ENCODE assay signal across 7 mouse cellular contexts in the genomic region with DNA sequence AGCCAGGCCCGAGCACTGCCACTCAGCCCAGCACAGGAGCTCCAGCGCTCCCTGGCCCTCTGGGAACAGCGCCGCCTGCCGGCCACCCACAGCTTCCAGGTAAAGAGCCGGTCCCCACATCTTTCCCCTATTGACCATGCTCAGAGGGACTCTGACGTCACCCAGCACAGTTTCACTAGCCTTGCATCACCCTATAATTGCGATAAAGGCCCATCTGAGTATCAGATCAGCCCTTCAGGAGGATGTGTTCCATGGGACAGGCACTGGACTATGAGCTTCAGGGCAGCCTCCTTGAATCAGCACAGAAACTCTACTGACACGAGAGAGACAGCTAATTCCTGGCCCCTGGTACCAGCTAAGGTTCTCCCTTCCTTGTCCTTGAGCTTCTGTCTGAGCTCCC. TPM values are rescaled to one million over a fixed set of nuclear protein-coding genes. Genes with fewer than 3 reads are reported as not detected.
DNase-seq lines count a peak whose midpoint lies in the region; ATAC-seq and TF ChIP-seq lines count a peak whose summit lies in the region.

No protein-coding gene starts in this region.

- H3K4me2 ChIP-seq in lung, embryonic 14.5 days: no peak overlapping the region

- no peak overlapping the region for H3K4me3 ChIP-seq in embryonic fibroblast, embryonic 13.5 days (ENCODE audit: insufficient read depth, low read length)
- H3K4me3 ChIP-seq in lung, embryonic 14.5 days (ENCODE audit: low read depth, low read length): no peak overlapping the region

- H3K9me3 ChIP-seq in lung, embryonic 14.5 days (ENCODE audit: low read depth, low read length): no peaks in the 10 kb centered on the region

- peaks cover 13% of the 10 kb centered on the region for H3K4me1 ChIP-seq in embryonic fibroblast, embryonic 13.5 days (ENCODE audit: control insufficient read depth, insufficient read depth, low read length)
- H3K4me1 ChIP-seq in lung, embryonic 14.5 days (ENCODE audit: insufficient read depth): peaks cover 17% of the 10 kb centered on the region

- H3K27me3 ChIP-seq in lung, embryonic 14.5 days (ENCODE audit: insufficient read depth, low read length): peaks cover 19% of the 10 kb centered on the region

- H3K36me3 ChIP-seq in lung, embryonic 14.5 days (ENCODE audit: insufficient read depth): peaks cover 8% of the 10 kb centered on the region; the same call in 1 of the 2 replicates

- peak; percentile 56 for TF ChIP-seq CTCF in embryonic fibroblast, embryonic 13.5 days (IDR thresholded peaks at IDR 0.05; ENCODE audit: borderline replicate concordance, insufficient read depth, low read length)
- TF ChIP-seq CTCF in lung, embryonic 14.5 days (IDR thresholded peaks at IDR 0.05; ENCODE audit: low read depth): peak; percentile 87

- peak; percentile 67 for TF ChIP-seq POLR2A in embryonic fibroblast, embryonic 13.5 days (IDR thresholded peaks at IDR 0.05; ENCODE audit: low read depth, low read length)

- peak overlapping the region; percentile 86 for H3K27ac ChIP-seq in embryonic fibroblast, embryonic 13.5 days (ENCODE audit: insufficient read depth, low read length)
- H3K27ac ChIP-seq in lung, embryonic 14.5 days (ENCODE audit: low read depth): no peak overlapping the region

- DNase-seq in left cerebral cortex, adult 18-20 months (ENCODE audit: low spot score in 2 of 2): peak; percentile 70 to 71
- no peak for DNase-seq in left cerebral cortex, postnatal 14 days (ENCODE audit: low spot score in 2 of 2)
- peak; percentile 74 for DNase-seq in ES-CJ7 (ENCODE audit: low read depth, low spot score)
- DNase-seq in adrenal gland, postnatal 10 days: peak; percentile 79
- DNase-seq in lung, embryonic 14.5 days: peak; percentile 65

- WGBS in lung, embryonic 14.5 days: 13% methylated on average over 9 of the region's 9 CpGs

- no peak for ATAC-seq in lung, embryonic 14.5 days (ENCODE audit: insufficient read depth)
- ATAC-seq in inflammation-experienced regulatory T-cells, adult 6 months: no peak

- intact Hi-C loops in left cerebral cortex, postnatal 14 days (cut with DNase I): no loop called here

- H3K9ac ChIP-seq in lung, embryonic 14.5 days: no peak overlapping the region

RNA-seq across cellular contexts. Expression of gene Rin1, which starts 3.6 kb away (rescaled TPM):
- total RNA-seq in left cerebral cortex, adult 18-20 months (2021): 10 to 100 TPM; 75.4 to 75.5 TPM
- total RNA-seq in left cerebral cortex, postnatal 14 days (2021): 10 to 100 TPM; 59.6 to 66.7 TPM
- 1 to 10 TPM; 1.7 to 3.7 TPM for total RNA-seq in adrenal gland, postnatal 10 days (2021)
- polyA plus RNA-seq in embryonic fibroblast, embryonic 13.5 days (2011; ENCODE audit: insufficient read length, low read depth, missing spikeins): 60.2 and 82.9 TPM in 2 replicates
- polyA plus RNA-seq in lung, embryonic 14.5 days (2014; fragmentation: Nextera tagmentation; extraction: Ambion mirVana): 4.0 and 5.9 TPM in 2 replicates
- under 1 TPM in 1 of 3 experiments, not detected in 2; 0.19 TPM for polyA plus RNA-seq in inflammation-experienced regulatory T-cells, adult 6 months (2017; shearing (Covaris generic))

RNA-seq across cellular contexts. Expression of gene Brms1, which starts 12.8 kb away (rescaled TPM):
- total RNA-seq in left cerebral cortex, adult 18-20 months (2021): 10 to 100 TPM; 22.6 to 32.0 TPM
- 10 to 100 TPM; 14.7 to 15.1 TPM for total RNA-seq in left cerebral cortex, postnatal 14 days (2021)
- 10 to 100 TPM; 22.1 to 25.4 TPM for total RNA-seq in adrenal gland, postnatal 10 days (2021)
- 12.9 and 14.5 TPM in 2 replicates for polyA plus RNA-seq in embryonic fibroblast, embryonic 13.5 days (2011; ENCODE audit: insufficient read length, low read depth, missing spikeins)
- 43.4 and 48.0 TPM in 2 replicates for polyA plus RNA-seq in lung, embryonic 14.5 days (2014; fragmentation: Nextera tagmentation; extraction: Ambion mirVana)
- 100 to 1,000 TPM in 2 of 3 experiments, 10 to 100 TPM in 1; 98.2 to 118 (median 109) TPM for polyA plus RNA-seq in inflammation-experienced regulatory T-cells, adult 6 months (2017; shearing (Covaris generic))

RNA-seq across cellular contexts. Expression of gene Cd248, which starts 14.0 kb away (rescaled TPM):
- total RNA-seq in left cerebral cortex, adult 18-20 months (2021): 1 to 10 TPM; 3.5 to 4.5 TPM
- total RNA-seq in left cerebral cortex, postnatal 14 days (2021): 1 to 10 TPM; 9.0 to 9.4 TPM
- total RNA-seq in adrenal gland, postnatal 10 days (2021): 10 to 100 TPM; 28.1 to 37.5 TPM
- 202 and 292 TPM in 2 replicates for polyA plus RNA-seq in embryonic fibroblast, embryonic 13.5 days (2011; ENCODE audit: insufficient read length, low read depth, missing spikeins)
- 105 and 110 TPM in 2 replicates for polyA plus RNA-seq in lung, embryonic 14.5 days (2014; fragmentation: Nextera tagmentation; extraction: Ambion mirVana)
- polyA plus RNA-seq in inflammation-experienced regulatory T-cells, adult 6 months (2017; shearing (Covaris generic)): not detected

RNA-seq across cellular contexts. Expression of gene AC124502.3, which starts 15.2 kb away (rescaled TPM):
- total RNA-seq in left cerebral cortex, adult 18-20 months (2021): 1 to 10 TPM; 6.5 to 7.6 TPM
- 1 to 10 TPM; 4.8 to 6.2 TPM for total RNA-seq in left cerebral cortex, postnatal 14 days (2021)
- 1 to 10 TPM; 1.8 to 2.8 TPM for total RNA-seq in adrenal gland, postnatal 10 days (2021)
- 0.60 and 1.5 TPM in 2 replicates for polyA plus RNA-seq in embryonic fibroblast, embryonic 13.5 days (2011; ENCODE audit: insufficient read length, low read depth, missing spikeins)
- 1.3 and 1.8 TPM in 2 replicates for polyA plus RNA-seq in lung, embryonic 14.5 days (2014; fragmentation: Nextera tagmentation; extraction: Ambion mirVana)
- under 1 TPM; 0.41 to 0.81 (median 0.44) TPM for polyA plus RNA-seq in inflammation-experienced regulatory T-cells, adult 6 months (2017; shearing (Covaris generic))

RNA-seq across cellular contexts. Expression of gene B4gat1, which starts 15.3 kb away (rescaled TPM):
- total RNA-seq in left cerebral cortex, adult 18-20 months (2021): 100 to 1,000 TPM; 118 to 120 TPM
- 100 to 1,000 TPM; 148 to 151 TPM for total RNA-seq in left cerebral cortex, postnatal 14 days (2021)
- 10 to 100 TPM; 28.7 to 35.7 TPM for total RNA-seq in adrenal gland, postnatal 10 days (2021)
- 31.4 and 33.5 TPM in 2 replicates for polyA plus RNA-seq in embryonic fibroblast, embryonic 13.5 days (2011; ENCODE audit: insufficient read length, low read depth, missing spikeins)
- polyA plus RNA-seq in lung, embryonic 14.5 days (2014; fragmentation: Nextera tagmentation; extraction: Ambion mirVana): 45.8 and 47.9 TPM in 2 replicates
- polyA plus RNA-seq in inflammation-experienced regulatory T-cells, adult 6 months (2017; shearing (Covaris generic)): 10 to 100 TPM; 10.3 to 12.5 (median 10.4) TPM

Comparison
In these comparisons a context has a peak if more than half of its experiments do, and no peak if none do; other contexts are left out.
1. DNase-seq: peak in left cerebral cortex, adult 18-20 months (2 of 2), ES-CJ7 (single experiment), adrenal gland, postnatal 10 days (single experiment) and lung, embryonic 14.5 days (single experiment); none in left cerebral cortex, postnatal 14 days (0 of 2).
2. RNA of gene Rin1, which starts 3.6 kb away (total RNA-seq): 75.4 to 75.5 TPM in left cerebral cortex, adult 18-20 months and 59.6 to 66.7 TPM in left cerebral cortex, postnatal 14 days; 1.7 to 3.7 TPM in adrenal gland, postnatal 10 days; every median in the first group is over 10 times any median in the second.